Mouse (Mus musculus) testis, adult 2 months (tissue): ENCODE results near the gene Pusl1.

Source experiments
- CTCF ChIP-seq: fragments of 200-500 bp; IDR thresholded peaks from 2 replicates; pipeline ENCODE4 v1.5.1; 2012; ENCODE audit warnings: low read depth, mild to moderate bottlenecking, inconsistent platforms, low read length, moderate library complexity; ENCODE audit not compliant: control insufficient read depth, insufficient read depth, insufficient replicate concordance
- POLR2A ChIP-seq: fragments of 200-500 bp; IDR thresholded peaks from 2 replicates; pipeline ENCODE4 v1.6.1; 2012; ENCODE audit warnings: low read depth, mild to moderate bottlenecking, inconsistent platforms, low read length, moderate library complexity; ENCODE audit not compliant: control insufficient read depth

- no peak for TF ChIP-seq CTCF
- no peak for TF ChIP-seq POLR2A
These were observed 15.4 kb upstream of the Pusl1 start for GRCm38 (mm10) chr4:155907003-155907402.
